Mouse (Mus musculus): Measurements from ENCODE around the gene Wap. TPM values are rescaled to one million over a fixed set of nuclear protein-coding genes. Genes with fewer than 3 reads are reported as not detected.
"Not testable (repeated sequence)": the region's sequence is repeated elsewhere in the genome, so short reads cannot be mapped to it uniquely, and the experiment has no call there.

Gene Wap
- polyA plus RNA-seq, 1 experiment from 2014 or later: not detected

GRCm38 (mm10) chr11:6658271-6658670, 19.8 kb upstream of the Wap start, which contains the start of gene Ramp3:
TSS of gene Ramp3 (plus strand) at chr11:6658521.
- peak within 1 kb of the TSS; percentile 73 for H3K4me2 ChIP-seq
- peak within 1 kb of the TSS; percentile 42 for H3K4me3 ChIP-seq

GRCm38 (mm10) chr11:6654903-6655302, 16.5 kb upstream of the Wap start:
- peak; percentile 57 for ATAC-seq (ENCODE audit: low read depth)
- 1% methylated on average over 2 of the region's 2 CpGs for WGBS
- no peaks in the 10 kb centered on the region for H3K36me3 ChIP-seq
- peaks cover 6% of the 10 kb centered on the region for H3K27me3 ChIP-seq
- no peaks in the 10 kb centered on the region for H3K9me3 ChIP-seq
- no peak overlapping the region for H3K4me2 ChIP-seq
- H3K9ac ChIP-seq: no peak overlapping the region
- H3K4me1 ChIP-seq (replicated peaks): peaks cover 15% of the 10 kb centered on the region
- no peak overlapping the region for H3K27ac ChIP-seq (replicated peaks)
- no peak overlapping the region for H3K4me3 ChIP-seq

More at GRCm38 (mm10) chr11:6658271-6658670, 19.8 kb upstream of the Wap start, which contains the start of gene Ramp3:
- WGBS: under 1% methylated on average over 18 of the region's 18 CpGs
- peaks cover 6% of the 10 kb centered on the region for H3K27me3 ChIP-seq
- ATAC-seq (ENCODE audit: low read depth): peak; percentile 66
- peak within 1 kb of the TSS; percentile 70 for H3K9ac ChIP-seq
- H3K36me3 ChIP-seq: no peaks in the 10 kb centered on the region
- H3K4me1 ChIP-seq (replicated peaks): peaks cover 37% of the 10 kb centered on the region
- no peak within 1 kb of the TSS for H3K27ac ChIP-seq (replicated peaks)
- no peaks in the 10 kb centered on the region for H3K9me3 ChIP-seq

GRCm38 (mm10) chr11:6652978-6653377, 14.5 kb upstream of the Wap start:
- ATAC-seq (ENCODE audit: low read depth); H3K27ac ChIP-seq (replicated peaks); H3K4me1 ChIP-seq (replicated peaks); H3K4me2 ChIP-seq; H3K27me3 ChIP-seq; H3K9me3 ChIP-seq; H3K36me3 ChIP-seq; H3K9ac ChIP-seq; H3K4me3 ChIP-seq: not testable (repeated sequence)
- 82% methylated on average over 3 of the region's 3 CpGs for WGBS

- Histone ChIP-seq H3K4me3 (no peak overlapping the region), H3K9me3 (no peaks in the 10 kb centered on the region), H3K36me3 (no peaks in the 10 kb centered on the region), H3K27ac (replicated peaks) (no peak overlapping the region), H3K9ac (no peak overlapping the region), H3K27me3 (peaks cover 6% of the 10 kb centered on the region), H3K4me2 (no peak overlapping the region), H3K4me1 (replicated peaks) (no peaks in the 10 kb centered on the region)
- no peak for ATAC-seq (ENCODE audit: low read depth)
- 76% methylated on average over 7 of the region's 7 CpGs for WGBS
These were observed 12.1 kb upstream of the Wap start for GRCm38 (mm10) chr11:6650519-6650918.

- Histone ChIP-seq H3K4me3 (no peak overlapping the region), H3K4me2 (no peak overlapping the region), H3K4me1 (replicated peaks) (no peaks in the 10 kb centered on the region), H3K27me3 (no peaks in the 10 kb centered on the region), H3K9me3 (no peaks in the 10 kb centered on the region), H3K36me3 (no peaks in the 10 kb centered on the region), H3K27ac (replicated peaks) (no peak overlapping the region), H3K9ac (no peak overlapping the region)
- ATAC-seq (ENCODE audit: low read depth): no peak
- WGBS: 60% methylated on average over 9 of the region's 9 CpGs
These were observed 9.6 kb upstream of the Wap start for GRCm38 (mm10) chr11:6647831-6648724.

GRCm38 (mm10) chr11:6644566-6644965, 6.1 kb upstream of the Wap start:
- no peak overlapping the region for H3K27ac ChIP-seq (replicated peaks)
- no peaks in the 10 kb centered on the region for H3K4me1 ChIP-seq (replicated peaks)
- H3K27me3 ChIP-seq: no peaks in the 10 kb centered on the region
- H3K36me3 ChIP-seq: no peaks in the 10 kb centered on the region
- H3K4me3 ChIP-seq: no peak overlapping the region
- H3K9me3 ChIP-seq: no peaks in the 10 kb centered on the region
- WGBS: 69% methylated on average over 6 of the region's 6 CpGs
- no peak overlapping the region for H3K4me2 ChIP-seq
- no peak; the same call in 1 of the 2 replicates for ATAC-seq (ENCODE audit: low read depth)
- H3K9ac ChIP-seq: no peak overlapping the region

- Histone ChIP-seq H3K4me2 (no peak overlapping the region), H3K9ac (no peak overlapping the region), H3K4me3 (no peak overlapping the region), H3K27ac (replicated peaks) (no peak overlapping the region), H3K27me3 (no peaks in the 10 kb centered on the region), H3K36me3 (no peaks in the 10 kb centered on the region), H3K9me3 (no peaks in the 10 kb centered on the region), H3K4me1 (replicated peaks) (no peaks in the 10 kb centered on the region)
- no peak for ATAC-seq (ENCODE audit: low read depth)
- 75% methylated on average over 6 of the region's 6 CpGs for WGBS
These were observed 635 bp upstream of the Wap start for GRCm38 (mm10) chr11:6639072-6639471.

- Histone ChIP-seq H3K4me3 (no peak overlapping the region), H3K27me3 (no peaks in the 10 kb centered on the region), H3K36me3 (no peaks in the 10 kb centered on the region), H3K9me3 (no peaks in the 10 kb centered on the region), H3K9ac (no peak overlapping the region), H3K4me2 (no peak overlapping the region), H3K27ac (replicated peaks) (no peak overlapping the region), H3K4me1 (replicated peaks) (no peaks in the 10 kb centered on the region)
- WGBS: 70% methylated on average over 8 of the region's 8 CpGs
- ATAC-seq (ENCODE audit: low read depth): no peak
These were observed 2.3 kb downstream of the Wap start for GRCm38 (mm10) chr11:6636150-6636549.

GRCm38 (mm10) chr11:6629655-6630054, 8.8 kb downstream of the Wap start:
- no peak overlapping the region for H3K4me3 ChIP-seq
- no peaks in the 10 kb centered on the region for H3K36me3 ChIP-seq
- H3K4me2 ChIP-seq: no peak overlapping the region
- H3K9me3 ChIP-seq: no peaks in the 10 kb centered on the region
- ATAC-seq (ENCODE audit: low read depth): no peak
- peaks cover 14% of the 10 kb centered on the region for H3K4me1 ChIP-seq (replicated peaks)
- H3K27ac ChIP-seq (replicated peaks): no peak overlapping the region
- no peak overlapping the region for H3K9ac ChIP-seq
- H3K27me3 ChIP-seq: no peaks in the 10 kb centered on the region

- Histone ChIP-seq H3K9me3 (no peaks in the 10 kb centered on the region), H3K36me3 (peaks cover 10% of the 10 kb centered on the region), H3K4me2 (no peak overlapping the region), H3K9ac (no peak overlapping the region), H3K4me1 (replicated peaks) (peaks cover 25% of the 10 kb centered on the region), H3K27me3 (no peaks in the 10 kb centered on the region), H3K4me3 (no peak overlapping the region), H3K27ac (replicated peaks) (no peak overlapping the region)
- ATAC-seq (ENCODE audit: low read depth): no peak
- 21% methylated on average over 4 of the region's 4 CpGs for WGBS
These were observed 9.9 kb downstream of the Wap start for GRCm38 (mm10) chr11:6628568-6628967.

- Histone ChIP-seq H3K27me3 (no peaks in the 10 kb centered on the region), H3K9ac (no peak overlapping the region), H3K4me1 (replicated peaks) (peaks cover 33% of the 10 kb centered on the region), H3K36me3 (peaks cover 18% of the 10 kb centered on the region), H3K4me2 (no peak overlapping the region), H3K9me3 (no peaks in the 10 kb centered on the region), H3K4me3 (no peak overlapping the region), H3K27ac (replicated peaks) (no peak overlapping the region)
- ATAC-seq (ENCODE audit: low read depth): no peak
- WGBS: 92% methylated on average over 4 of the region's 4 CpGs
These were observed 10.7 kb downstream of the Wap start for GRCm38 (mm10) chr11:6627731-6628130.

- peaks cover 33% of the 10 kb centered on the region for H3K4me1 ChIP-seq (replicated peaks)
- no peaks in the 10 kb centered on the region for H3K9me3 ChIP-seq
- peak overlapping the region; percentile 79 for H3K4me2 ChIP-seq
- H3K9ac ChIP-seq: peak overlapping the region; percentile 84
- peak; percentile 48 for ATAC-seq (ENCODE audit: low read depth)
- peak overlapping the region; percentile 89 for H3K27ac ChIP-seq (replicated peaks)
- peaks cover 31% of the 10 kb centered on the region for H3K36me3 ChIP-seq
- peak overlapping the region; percentile 68 for H3K4me3 ChIP-seq
- no peaks in the 10 kb centered on the region for H3K27me3 ChIP-seq
- 15% methylated on average over 16 of the region's 16 CpGs for WGBS
These were observed 12.1 kb downstream of the Wap start for GRCm38 (mm10) chr11:6626388-6626772.
